Mouse (Mus musculus) testis, adult 2 months (tissue): Measurements from ENCODE around the gene Il6ra.

Source experiments
- CTCF ChIP-seq: fragments of 200-500 bp; IDR thresholded peaks from 2 replicates; pipeline ENCODE4 v1.5.1; 2012; ENCODE audit warnings: low read depth, mild to moderate bottlenecking, inconsistent platforms, low read length, moderate library complexity; ENCODE audit not compliant: control insufficient read depth, insufficient read depth, insufficient replicate concordance
- POLR2A ChIP-seq: fragments of 200-500 bp; IDR thresholded peaks from 2 replicates; pipeline ENCODE4 v1.6.1; 2012; ENCODE audit warnings: low read depth, mild to moderate bottlenecking, inconsistent platforms, low read length, moderate library complexity; ENCODE audit not compliant: control insufficient read depth

GRCm38 (mm10) chr3:89956177-89956971 lies 43.4 kb upstream of the Il6ra start:
- TF ChIP-seq POLR2A = no peak
- no peak for TF ChIP-seq CTCF
